Mouse (Mus musculus): ENCODE measurements at regions not wholly inside any gene's neighbourhood (a gene's known extent, or its start where the extent isn't known, plus 50 kb on each side); places are given as distances from the start of the nearest gene placed in this dataset.

DNA sequence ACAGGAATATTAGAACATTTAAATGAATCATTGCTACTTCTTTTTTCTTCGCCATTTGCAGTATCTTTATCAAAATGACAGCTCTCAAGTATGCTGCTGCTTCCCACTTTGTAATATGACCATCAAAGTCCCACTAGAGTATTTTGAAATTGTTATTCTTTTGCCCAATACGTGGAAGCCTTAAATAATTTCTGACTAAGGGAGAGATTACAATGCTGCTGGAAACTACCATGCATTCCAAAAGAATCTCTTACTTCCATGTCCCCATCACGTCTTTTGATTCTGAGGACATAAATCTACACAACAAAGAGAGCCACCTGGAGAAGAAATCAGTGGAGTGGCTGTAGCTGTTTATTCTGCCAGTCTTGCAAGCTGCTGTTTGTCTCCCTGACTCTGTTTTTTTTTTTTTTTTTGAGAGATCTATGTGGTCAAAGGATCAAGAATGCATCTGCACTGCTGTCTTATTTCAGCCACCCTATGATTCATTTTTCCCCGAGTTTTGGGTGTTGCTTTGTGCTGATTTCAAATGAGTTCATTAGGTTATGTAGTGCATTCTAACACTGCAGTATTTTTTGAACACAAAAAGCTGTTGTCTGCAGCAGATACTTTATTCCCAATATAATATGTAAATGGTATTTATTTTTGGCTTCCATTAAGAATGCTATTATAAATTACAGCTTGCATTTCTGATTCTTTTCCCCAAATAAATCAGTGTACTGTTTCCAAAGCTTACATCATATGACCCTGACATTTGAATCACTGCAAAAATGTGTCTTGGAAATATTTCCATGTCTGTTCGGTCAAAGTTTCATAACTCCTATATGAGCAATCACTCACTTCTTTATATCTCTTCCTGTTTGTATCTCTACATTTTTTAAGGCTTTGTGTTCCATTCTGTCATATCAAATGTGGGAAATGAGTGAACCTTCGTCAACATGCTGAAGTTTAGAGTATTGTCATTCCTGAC is 53.1 kb upstream of the Trim52 start:
- DNase-seq (ENCODE audit: low spot score in 2 of 2), result no peak
